Mouse (Mus musculus): ENCODE results near the gene 4933405L10Rik. TPM values are rescaled to one million over a fixed set of nuclear protein-coding genes. Genes with fewer than 3 reads are reported as not detected.

4933405L10Rik gene
- total RNA-seq, 1 experiment from 2014 or later: not detected

DNA sequence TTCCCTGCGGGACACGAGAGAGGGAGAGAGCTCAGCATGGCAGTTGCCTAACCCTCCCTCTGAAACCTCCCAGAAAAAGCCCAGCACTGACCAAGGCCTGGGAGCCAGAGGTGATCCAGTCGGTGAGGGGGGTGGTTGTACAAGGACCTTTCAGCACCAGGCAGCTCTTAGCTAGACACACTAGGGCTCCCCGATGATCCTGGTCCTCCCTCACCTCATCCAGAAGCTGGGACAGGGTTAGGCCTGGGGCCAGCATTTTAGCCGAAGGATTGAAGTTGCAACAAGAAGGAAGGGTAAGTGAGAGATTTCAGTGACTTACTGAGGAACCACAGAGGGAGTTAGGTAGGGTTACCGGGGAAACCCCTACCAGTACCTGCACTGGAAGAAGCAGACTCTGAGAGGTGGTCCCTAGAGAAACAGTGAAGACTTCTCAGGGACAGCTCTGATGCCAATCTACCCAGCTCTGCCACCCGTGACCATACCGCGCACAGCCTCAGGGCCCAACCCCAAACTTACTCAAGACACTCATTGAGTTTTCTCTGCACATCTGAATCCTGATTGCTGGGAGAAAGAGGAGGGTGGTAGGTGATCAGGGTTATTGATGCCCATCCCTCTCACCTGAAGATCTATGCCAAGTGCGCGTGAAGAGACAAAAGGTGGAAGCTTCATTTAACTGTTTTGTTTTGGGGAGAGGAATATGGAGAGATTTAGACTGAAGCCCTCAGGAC is 7.8 kb upstream of the 4933405L10Rik start:
- no peak for ATAC-seq (ENCODE audit: extremely low read depth, insufficient number of reproducible peaks, low FRiP score, poor library complexity, severe bottlenecking)

GRCm38 (mm10) chr8:105700566-105700965 is 6.9 kb upstream of the 4933405L10Rik start:
- ATAC-seq (ENCODE audit: extremely low read depth, insufficient number of reproducible peaks, low FRiP score, poor library complexity, severe bottlenecking): peak; percentile 54

DNA sequence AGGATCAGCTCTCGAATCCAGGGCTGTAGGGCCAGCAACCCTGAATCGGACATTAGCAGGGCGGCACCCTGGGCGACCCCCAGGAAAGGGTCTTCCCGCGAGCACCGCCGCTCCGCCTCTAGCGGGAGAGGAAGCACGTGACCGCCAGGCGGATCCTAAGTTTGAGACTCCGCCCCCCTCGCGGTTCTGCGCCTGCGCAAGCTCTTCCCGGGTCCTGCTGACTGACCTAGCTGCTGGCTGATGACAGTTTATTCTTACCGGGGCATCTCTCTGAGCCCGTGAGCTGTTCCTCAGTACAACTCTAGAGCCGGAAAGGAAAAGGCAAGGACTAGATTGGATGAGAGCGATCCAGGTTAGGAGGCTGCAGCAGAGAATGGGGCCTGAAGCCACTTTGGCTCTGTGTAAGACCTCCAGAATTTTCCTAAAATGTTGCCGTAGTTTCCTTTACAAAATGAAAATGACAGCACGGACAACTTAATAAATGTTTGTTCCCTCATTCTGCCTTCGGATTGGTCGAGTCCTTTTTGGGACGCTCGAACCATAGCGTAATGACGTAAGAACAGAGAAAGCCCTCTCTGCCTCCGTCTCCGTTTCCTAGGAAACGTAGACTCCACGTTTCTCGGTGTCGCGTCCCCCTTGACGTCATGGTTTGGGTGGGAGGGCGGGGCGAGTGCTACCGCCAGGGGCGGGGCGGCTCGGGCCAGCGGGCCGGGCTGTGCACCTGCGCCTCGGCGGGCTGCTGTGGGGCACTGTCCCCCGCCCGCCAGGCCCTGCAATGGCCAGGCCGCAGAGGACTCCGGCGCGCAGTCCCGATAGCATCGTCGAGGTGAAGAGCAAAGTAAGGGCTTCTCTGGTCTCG is 6.3 kb upstream of the 4933405L10Rik start, which contains the start of the genes Acd and Pard6a:
Gene Acd, minus strand, starts transcription at position 137 of the 859 bp plus-strand sequence.
Gene Pard6a, plus strand, starts transcription at position 183 of the 859 bp plus-strand sequence.
- peak; percentile 70 for ATAC-seq (ENCODE audit: extremely low read depth, insufficient number of reproducible peaks, low FRiP score, poor library complexity, severe bottlenecking)

GRCm38 (mm10) chr8:105702001-105702401 is 5.5 kb upstream of the 4933405L10Rik start:
- no peak for ATAC-seq (ENCODE audit: extremely low read depth, insufficient number of reproducible peaks, low FRiP score, poor library complexity, severe bottlenecking)

- no peak for ATAC-seq (ENCODE audit: extremely low read depth, insufficient number of reproducible peaks, low FRiP score, poor library complexity, severe bottlenecking)
These were observed 4.6 kb upstream of the 4933405L10Rik start for GRCm38 (mm10) chr8:105702731-105703415.

- ATAC-seq (ENCODE audit: extremely low read depth, insufficient number of reproducible peaks, low FRiP score, poor library complexity, severe bottlenecking): no peak
These were observed 3.2 kb upstream of the 4933405L10Rik start for GRCm38 (mm10) chr8:105704146-105704812.

GRCm38 (mm10) chr8:105704955-105705354 is 2.5 kb upstream of the 4933405L10Rik start:
- ATAC-seq (ENCODE audit: extremely low read depth, insufficient number of reproducible peaks, low FRiP score, poor library complexity, severe bottlenecking): no peak

- no peak for ATAC-seq (ENCODE audit: extremely low read depth, insufficient number of reproducible peaks, low FRiP score, poor library complexity, severe bottlenecking)
These were observed 1.0 kb upstream of the 4933405L10Rik start for GRCm38 (mm10) chr8:105706426-105706825.

- ATAC-seq (ENCODE audit: extremely low read depth, insufficient number of reproducible peaks, low FRiP score, poor library complexity, severe bottlenecking): no peak
These were observed 1.2 kb downstream of the 4933405L10Rik start for GRCm38 (mm10) chr8:105708675-105709074.

- ATAC-seq (ENCODE audit: extremely low read depth, insufficient number of reproducible peaks, low FRiP score, poor library complexity, severe bottlenecking): no peak
These were observed 1.9 kb downstream of the 4933405L10Rik start for GRCm38 (mm10) chr8:105709317-105709716.

DNA sequence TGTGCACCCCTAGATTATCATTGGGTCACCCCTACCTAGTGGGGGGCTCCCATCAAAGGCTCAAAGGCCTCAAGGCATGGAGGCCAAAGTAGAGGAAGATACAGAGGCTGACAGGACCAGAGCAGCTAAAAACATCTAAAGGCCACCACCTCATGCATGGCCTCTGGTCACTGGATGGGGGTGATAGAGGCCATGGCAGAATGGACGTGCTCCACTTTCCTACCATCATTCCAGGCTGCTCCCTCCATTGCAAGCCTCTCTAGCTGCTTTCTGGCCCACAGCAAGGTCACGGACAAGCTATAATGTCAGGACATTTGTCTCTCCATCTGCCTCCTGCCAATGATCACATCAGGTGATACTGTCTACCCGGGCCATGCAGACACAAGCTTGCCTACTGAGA is 4.8 kb downstream of the 4933405L10Rik start:
- no peak for ATAC-seq (ENCODE audit: extremely low read depth, insufficient number of reproducible peaks, low FRiP score, poor library complexity, severe bottlenecking)

GRCm38 (mm10) chr8:105714139-105714538 is 6.7 kb downstream of the 4933405L10Rik start:
- peak; percentile 89 for ATAC-seq (ENCODE audit: extremely low read depth, insufficient number of reproducible peaks, low FRiP score, poor library complexity, severe bottlenecking)

DNA sequence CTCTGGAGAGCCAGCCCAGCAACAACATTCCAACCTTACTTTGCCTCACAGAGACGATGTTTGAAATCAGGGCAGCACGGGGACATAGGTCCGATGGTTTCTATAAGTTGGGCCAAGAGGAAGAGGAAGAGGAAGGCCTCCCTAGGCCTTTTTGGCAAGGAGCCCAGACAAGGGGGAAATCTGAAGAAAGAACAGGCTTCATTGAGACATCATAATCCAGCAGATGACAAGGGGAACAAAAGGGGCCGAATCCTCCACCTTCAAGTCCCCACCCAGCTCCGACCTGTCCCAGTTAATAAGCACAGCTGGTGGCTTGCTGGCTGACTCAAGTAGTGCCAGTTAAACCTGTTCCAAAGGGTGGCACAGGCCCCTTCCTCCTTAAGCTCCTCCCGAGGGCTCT is 7.6 kb downstream of the 4933405L10Rik start:
- no peak for ATAC-seq (ENCODE audit: extremely low read depth, insufficient number of reproducible peaks, low FRiP score, poor library complexity, severe bottlenecking)

DNA sequence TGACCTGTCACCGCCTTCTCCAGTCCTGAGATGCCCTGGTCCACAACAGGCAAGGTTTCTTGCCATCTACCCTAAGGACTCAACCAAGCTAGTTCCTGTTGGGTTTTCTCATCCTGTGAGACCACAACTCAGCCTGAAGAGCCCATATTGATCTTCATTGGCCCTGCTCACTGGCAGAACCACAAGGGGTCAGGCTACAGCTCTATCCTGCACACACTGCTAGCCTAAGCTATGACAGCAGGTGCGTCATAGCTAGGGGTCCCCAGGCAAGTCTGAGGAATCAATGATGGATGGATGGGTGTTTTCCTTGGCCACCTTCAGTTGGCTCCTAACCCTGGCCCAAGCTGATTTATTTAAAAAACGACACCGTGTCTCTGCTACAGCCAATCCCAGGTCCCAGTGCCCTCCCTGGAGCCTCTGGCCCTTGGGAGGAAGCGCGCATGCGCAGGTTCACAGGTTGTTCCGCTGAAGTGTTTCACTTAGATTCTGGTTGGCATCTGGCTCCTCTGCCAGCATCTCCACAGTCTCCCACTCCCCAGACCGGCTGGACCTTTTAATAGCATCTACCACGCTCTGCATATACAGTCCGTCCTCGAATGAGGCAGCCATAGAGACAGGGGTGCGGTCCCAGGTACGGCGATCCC is 9.0 kb downstream of the 4933405L10Rik start:
- ATAC-seq (ENCODE audit: extremely low read depth, insufficient number of reproducible peaks, low FRiP score, poor library complexity, severe bottlenecking): no peak

DNA sequence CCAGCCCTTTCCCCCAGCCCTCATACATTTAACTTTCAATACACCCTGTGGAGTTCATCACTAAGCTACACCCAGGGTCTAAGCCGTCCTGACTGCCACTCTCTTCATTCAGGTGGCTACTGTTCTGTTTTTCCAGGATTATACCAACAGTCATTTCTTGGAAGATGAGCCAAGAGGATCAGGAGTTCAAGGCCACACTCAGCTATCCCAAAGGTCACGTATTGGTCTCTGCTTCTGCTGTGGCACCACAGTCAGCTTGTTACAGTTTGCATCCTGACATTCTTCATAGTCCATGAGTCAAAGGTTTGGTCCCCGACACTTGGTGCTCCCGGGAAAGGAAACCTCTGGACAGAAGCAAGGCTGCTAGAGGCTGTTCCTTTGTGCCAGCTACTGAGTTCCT is 12.2 kb downstream of the 4933405L10Rik start:
- no peak for ATAC-seq (ENCODE audit: extremely low read depth, insufficient number of reproducible peaks, low FRiP score, poor library complexity, severe bottlenecking)

DNA sequence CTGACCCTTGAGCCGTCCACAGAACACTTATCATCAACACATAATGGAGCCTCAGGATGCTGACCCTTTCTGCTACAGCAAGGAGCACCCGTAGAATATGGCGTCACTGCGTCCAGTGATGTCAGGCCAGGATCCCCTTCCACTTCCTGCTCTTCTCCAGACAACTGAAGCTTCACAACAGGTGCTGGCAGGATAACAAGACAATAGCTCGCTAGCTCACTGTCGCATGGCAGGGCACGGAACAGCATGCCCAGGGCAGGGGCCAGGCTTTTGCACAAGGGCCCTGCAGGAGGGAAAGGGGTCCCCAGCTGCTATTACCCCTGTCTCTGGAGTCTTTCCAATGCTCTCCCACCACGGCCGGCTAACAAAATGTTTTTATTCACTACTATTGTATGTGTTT is 15.4 kb downstream of the 4933405L10Rik start:
- ATAC-seq (ENCODE audit: extremely low read depth, insufficient number of reproducible peaks, low FRiP score, poor library complexity, severe bottlenecking): no peak

- no peak for ATAC-seq (ENCODE audit: extremely low read depth, insufficient number of reproducible peaks, low FRiP score, poor library complexity, severe bottlenecking)
These were observed 18.3 kb downstream of the 4933405L10Rik start for GRCm38 (mm10) chr8:105725726-105726125.

- ATAC-seq (ENCODE audit: extremely low read depth, insufficient number of reproducible peaks, low FRiP score, poor library complexity, severe bottlenecking): 0 out of 2 replicates have a peak, but pooled peaks have one; percentile 13
These were observed 20.1 kb downstream of the 4933405L10Rik start for GRCm38 (mm10) chr8:105727397-105728124.

All from neutrophil, adult 5-6 weeks (primary cell).